Mouse (Mus musculus) brain, embryonic 14.5 days (tissue): ENCODE data around the gene Sorcs2. TPM values are rescaled to one million over a fixed set of nuclear protein-coding genes. Genes with fewer than 3 reads are reported as not detected.

Experiments used
- DNase-seq: peaks from one replicate; pipeline ENCODE4 v3.0.0-alpha.2; 2011; ENCODE audit warnings: low read depth
- CTCF ChIP-seq: fragments of 200-500 bp; IDR thresholded peaks from 2 replicates; pipeline ENCODE4 v1.5.1; 2012; ENCODE audit warnings: inconsistent platforms, mild to moderate bottlenecking, moderate library complexity, borderline replicate concordance; ENCODE audit not compliant: insufficient read depth, insufficient read length; ENCODE audit errors: extremely low read depth
- POLR2A ChIP-seq: fragments of 200-500 bp; IDR thresholded peaks from 2 replicates; pipeline ENCODE4 v1.6.1; 2012; ENCODE audit warnings: mild to moderate bottlenecking, inconsistent platforms, borderline replicate concordance; ENCODE audit not compliant: poor library complexity, insufficient read depth, insufficient read length, severe bottlenecking; ENCODE audit errors: extremely low read depth
- polyA plus RNA-seq: library from polyadenylated mRNA; depleted of rRNA; stranded (reverse); fragments of >200 nt; gene quantifications from 2 replicates; pipeline ENCODE4 v1.2.3, GENCODE M21; 2012

The Sorcs2 gene
- polyA plus RNA-seq, 1 experiment = 29.0 TPM

DNA sequence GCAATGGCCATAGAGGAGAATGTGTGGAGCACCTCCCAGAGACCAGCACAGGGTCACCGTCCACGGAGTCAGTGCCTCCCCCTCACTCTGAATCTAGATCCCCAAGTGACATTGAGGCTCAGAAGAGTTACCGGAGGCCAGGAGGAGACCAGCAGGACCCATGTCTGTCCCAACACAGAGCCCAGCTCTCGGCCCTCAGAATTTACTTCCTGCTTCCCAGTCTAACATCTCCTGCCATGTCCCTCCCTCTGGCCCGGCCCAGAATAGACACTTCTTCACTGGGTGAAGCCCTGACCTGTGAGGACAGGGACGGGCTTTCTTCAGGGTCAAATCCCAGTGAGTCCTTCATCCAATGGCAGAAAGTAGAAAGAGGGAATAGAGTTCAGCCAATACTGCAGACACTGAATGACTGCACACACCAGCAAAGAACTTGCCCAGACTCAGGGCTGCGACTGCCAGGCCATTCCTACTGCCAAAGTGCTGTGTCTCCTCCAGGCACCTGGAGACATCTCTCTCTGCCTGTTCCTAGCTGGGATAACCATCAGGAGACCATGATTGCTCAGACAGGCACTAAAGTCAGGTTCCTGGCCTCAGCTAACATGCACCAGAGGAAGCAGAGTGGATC is 29.3 kb downstream of the Sorcs2 start:
- TF ChIP-seq CTCF = no peak
- TF ChIP-seq POLR2A = no peak
- no peak for DNase-seq

DNA sequence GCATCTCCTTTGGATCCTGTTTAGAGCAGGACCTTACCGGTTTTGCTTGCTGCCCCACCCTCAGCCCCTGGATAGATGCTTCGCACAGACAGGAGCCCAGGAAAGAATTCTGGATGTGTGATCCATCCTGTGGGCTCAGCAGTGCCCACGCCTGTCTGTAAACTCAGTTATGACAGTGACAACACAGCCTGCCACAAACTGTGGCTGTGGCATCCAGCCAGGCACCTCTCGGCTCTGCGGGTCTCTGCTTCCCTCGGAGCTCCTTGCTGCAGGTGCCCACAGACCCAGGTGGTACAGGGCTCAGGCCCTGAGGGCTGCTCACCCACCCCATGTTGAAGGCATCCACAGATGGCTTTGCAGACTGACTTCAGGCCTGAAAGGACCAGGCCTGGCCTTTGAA is 30.0 kb downstream of the Sorcs2 start:
- DNase-seq = no peak
- no peak for TF ChIP-seq POLR2A
- TF ChIP-seq CTCF = no peak

DNA sequence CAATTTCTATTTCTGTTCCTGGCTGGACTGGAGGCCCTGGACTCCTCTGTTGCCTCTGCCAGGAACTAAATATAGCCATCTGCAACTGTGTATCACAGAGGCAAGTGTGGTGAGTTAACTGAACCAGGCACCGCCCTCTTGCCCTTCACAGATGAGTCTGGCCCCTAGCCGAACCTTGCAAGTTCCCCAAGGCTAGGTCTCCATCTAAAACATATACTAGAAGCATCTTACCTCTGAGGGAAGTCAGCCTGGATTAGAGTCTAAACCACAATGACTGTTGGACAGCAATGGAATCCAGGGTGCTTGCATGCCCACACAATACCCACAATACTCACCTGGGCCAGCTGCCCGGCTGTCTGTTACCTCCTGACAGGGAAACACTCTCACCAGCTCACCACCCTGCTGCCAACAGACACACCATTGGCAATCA is 30.7 kb downstream of the Sorcs2 start:
- DNase-seq = no peak
- no peak for TF ChIP-seq POLR2A
- TF ChIP-seq CTCF = no peak

DNA sequence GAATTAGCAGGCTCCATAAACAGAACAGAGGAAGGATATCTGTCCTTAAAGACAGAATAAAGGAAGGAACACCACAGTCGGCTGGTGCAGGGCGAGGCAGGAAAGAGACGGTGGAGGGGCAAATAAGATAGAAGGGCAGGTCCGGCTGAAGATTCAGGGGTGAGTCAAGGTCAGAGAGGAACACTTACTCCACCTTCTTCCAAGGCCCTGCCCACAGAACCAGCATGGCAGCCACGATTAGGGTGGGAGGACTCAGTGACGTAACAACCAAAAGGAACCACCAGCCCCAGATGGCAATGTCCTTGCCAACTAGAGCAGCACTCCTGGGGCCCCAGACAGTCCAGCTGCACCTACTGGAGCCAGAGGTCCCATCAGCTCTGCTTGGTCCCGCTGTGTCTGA is 36.2 kb downstream of the Sorcs2 start:
- no peak for DNase-seq
- TF ChIP-seq CTCF (no peak), POLR2A (no peak)

DNA sequence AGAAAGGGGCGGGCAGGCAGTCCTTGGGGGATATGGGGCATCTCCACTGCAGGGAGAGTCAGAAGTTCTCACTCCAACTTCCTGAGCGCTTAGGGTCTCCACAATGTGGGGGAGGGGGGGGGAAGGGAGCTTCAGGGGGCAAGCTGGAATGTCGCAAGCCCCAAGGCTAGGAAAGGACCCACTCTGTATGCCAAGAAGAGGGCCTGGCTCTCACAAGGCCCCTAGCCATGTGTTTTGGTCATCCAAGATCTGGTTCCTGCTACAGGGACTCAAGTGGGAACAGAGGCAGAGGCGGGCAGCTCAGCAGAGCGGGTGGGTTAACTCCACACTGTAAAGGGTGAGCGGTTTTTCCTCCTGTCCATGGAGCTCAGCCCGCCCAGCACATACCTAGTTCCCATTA is 37.6 kb downstream of the Sorcs2 start:
- TF ChIP-seq CTCF (no peak), POLR2A (no peak)
- peak; percentile 41 for DNase-seq

DNA sequence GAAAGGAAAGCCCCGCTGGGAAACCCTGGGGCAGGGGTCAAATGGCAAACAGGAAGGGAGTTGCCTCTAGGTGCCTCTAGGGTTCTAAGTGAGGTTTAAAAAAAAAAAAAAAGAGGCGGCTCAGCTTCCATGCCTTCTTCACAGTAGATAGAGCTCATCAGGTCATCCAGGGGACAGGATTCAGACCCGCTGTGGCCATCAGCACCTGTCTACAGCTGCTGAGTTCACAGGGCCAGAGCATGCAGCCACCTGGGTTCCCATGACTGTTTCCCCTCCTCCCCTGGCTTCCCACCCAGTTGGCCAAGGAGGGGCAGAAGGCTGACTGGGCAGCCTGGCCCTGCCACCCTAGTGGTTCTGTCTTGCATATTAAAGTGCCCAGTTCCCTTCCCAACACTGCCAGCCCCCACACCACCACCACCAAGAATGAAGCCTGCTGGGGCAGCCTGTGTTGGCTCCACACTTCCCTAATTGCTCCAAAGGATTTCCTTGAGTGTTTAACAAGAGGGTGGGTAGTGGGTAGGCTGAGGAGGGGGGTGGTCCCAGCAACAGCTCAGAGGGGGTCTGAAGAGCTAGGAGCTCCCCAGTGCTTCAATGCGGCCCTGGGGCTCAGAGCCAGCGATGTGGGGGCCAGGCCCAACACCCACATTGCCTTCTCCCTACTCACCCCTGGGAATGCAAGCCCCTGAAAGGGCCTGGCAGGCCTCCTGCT is 38.2 kb downstream of the Sorcs2 start:
- TF ChIP-seq CTCF (no peak), POLR2A (no peak)
- DNase-seq = peak; percentile 77

DNA sequence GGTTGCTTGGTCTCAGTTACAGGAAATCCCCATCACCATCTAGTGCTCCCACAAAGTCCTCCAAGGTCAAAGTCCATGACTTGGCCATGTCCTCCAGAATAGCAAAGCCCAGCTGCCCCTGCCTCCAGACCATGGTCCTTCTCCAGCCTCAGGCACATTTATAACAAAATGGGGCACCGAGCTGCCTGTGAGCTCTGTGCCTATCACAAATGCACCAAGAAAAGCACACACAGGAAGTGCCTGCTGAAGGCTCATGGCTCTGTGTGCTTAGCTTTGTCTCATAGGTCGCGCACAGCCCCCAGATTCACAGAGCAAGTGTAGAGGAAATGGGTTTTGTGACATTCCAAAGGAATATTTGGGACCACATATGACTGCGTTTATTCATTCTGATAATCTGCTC is 39.8 kb downstream of the Sorcs2 start:
- DNase-seq = no peak
- TF ChIP-seq CTCF (no peak), POLR2A (no peak)

DNA sequence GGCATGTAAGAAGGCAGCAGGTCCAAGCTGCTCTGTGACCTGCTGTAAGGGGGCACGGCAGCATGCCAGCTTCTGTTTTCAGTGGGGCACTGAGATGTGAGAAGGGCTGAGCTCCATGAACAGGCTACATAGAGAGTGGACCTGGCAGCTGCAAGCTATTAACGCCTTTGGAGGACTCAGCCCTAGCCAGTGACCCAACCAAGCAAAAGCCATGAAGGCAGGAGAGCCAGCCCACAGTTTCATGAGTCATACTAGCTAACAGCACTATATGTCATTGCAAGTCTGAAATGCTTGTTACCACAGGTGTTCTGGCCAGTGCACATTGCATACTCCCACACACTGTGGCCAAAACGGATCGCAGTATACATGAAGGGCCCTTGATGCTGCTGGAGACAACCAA is 41.3 kb downstream of the Sorcs2 start:
- DNase-seq = no peak
- TF ChIP-seq CTCF = no peak
- TF ChIP-seq POLR2A = no peak

DNA sequence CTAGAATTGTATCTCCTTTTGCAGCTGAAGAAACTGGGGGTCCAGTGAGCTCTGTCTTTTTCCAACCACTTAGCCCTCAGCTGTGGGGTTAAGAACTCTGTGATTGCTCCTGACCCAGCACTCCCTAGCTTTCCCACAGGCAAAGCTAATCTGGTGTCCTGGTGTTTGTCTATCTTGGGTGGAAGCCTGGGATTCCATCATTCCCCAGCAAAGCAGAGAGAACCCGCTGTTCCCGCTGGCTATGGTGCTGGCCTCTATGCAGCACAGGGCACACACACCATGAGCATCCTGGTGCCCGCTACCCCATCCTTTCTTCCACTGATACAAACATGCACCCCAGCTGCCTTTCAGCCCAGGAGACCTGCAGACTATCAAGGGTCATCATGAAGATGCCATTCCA is 42.3 kb downstream of the Sorcs2 start:
- no peak for DNase-seq
- TF ChIP-seq POLR2A = no peak
- TF ChIP-seq CTCF = no peak

DNA sequence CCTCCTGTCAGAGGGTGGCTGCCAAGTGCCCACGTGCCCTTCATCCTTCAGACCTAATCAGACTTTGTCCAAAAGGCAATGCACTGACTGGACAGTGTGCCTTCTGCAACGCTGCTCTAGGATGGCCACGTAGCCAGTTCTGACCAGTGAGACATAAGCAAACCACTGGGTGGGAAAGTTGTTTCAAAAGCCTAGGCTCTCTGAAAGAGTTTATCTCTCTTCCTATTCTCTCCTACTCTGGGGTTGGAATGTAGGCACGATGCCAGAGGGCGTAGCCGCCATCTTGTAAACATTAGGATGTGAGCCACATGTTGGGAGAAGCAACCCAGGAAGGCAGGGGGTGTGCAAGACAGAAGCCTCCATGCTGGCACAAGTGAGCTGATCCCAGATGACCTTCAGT is 44.3 kb downstream of the Sorcs2 start:
- no peak for DNase-seq
- TF ChIP-seq CTCF (no peak), POLR2A (no peak)

DNA sequence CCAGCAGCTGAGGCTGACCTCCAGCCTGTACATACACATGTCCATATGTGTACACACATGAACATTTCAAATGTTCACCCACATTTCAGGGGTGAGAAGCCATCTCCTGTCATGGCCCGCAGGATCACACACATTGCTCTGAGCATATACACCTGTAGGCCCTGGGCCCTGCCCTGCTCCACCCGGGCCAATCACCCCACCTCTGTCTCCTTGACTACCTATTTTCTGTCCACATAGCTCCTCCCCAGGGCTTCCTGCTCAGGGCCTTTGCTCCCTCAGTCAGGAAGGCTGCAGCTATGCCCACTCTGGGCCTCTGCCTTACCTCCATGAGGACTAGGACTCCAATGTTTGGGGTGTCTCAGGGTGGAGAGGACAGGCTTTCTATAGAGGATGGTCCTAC is 44.7 kb downstream of the Sorcs2 start:
- TF ChIP-seq POLR2A (no peak), CTCF (no peak)
- no peak for DNase-seq

DNA sequence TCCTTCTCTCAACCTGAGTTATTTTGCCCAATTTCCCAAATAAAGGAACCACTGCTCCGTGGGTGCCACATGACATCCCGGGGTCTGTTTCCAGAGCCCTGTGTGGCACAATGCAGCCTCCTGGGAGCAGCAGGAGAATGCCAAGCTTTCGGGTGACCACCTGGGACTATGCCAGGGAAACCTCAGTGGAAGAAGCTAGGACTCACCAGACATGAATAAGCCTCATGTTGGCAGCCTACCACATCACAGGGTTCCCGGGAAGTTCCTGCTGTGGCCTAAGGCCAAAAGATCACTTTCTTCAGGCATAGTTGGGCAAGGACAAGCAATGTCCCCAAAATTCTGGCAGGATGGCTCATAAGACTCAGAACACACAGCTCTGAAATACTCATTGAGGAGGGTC is 51.2 kb downstream of the Sorcs2 start:
- TF ChIP-seq POLR2A (no peak), CTCF (no peak)
- DNase-seq = no peak

DNA sequence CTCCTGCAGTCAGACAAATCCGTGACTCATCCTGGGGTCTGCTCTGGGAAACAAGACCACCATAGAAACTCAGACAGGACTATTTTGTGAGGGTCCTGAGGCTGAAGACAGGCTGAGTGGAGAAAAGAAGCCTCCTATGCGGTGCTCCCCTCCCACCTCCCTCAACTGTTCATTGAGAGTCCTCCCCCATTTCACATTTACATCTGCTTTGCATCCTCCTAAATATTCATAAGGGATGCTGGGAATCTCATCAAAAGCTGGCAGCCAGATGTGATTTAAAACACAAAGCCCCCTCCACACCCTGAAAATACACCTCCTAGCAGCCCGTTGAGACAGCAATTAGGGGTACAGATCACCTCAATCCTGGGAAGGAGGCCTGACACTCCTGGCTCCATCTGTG is 58.7 kb downstream of the Sorcs2 start:
- peak; percentile 70 for DNase-seq
- TF ChIP-seq CTCF (no peak), POLR2A (no peak)

DNA sequence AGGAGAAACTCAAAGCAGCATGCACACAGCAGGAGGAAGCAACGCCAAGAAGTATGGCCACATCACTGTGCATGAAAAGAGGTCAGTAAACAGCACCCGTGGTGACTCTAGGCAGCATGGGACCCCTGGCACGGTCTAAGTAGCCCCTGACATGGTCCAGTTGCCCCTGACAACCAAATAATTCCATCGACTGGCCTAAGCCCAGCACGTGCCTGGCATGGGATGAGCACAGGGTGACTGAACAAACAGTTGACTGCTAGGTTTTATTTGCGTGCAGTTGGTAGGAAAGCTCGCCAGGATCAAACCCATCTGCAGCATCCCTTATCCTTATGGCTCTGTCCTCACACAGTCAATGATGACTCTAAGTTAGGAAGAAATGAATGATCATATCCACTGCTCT is 61.7 kb downstream of the Sorcs2 start:
- TF ChIP-seq POLR2A (no peak), CTCF (no peak)
- peak; percentile 51 for DNase-seq

DNA sequence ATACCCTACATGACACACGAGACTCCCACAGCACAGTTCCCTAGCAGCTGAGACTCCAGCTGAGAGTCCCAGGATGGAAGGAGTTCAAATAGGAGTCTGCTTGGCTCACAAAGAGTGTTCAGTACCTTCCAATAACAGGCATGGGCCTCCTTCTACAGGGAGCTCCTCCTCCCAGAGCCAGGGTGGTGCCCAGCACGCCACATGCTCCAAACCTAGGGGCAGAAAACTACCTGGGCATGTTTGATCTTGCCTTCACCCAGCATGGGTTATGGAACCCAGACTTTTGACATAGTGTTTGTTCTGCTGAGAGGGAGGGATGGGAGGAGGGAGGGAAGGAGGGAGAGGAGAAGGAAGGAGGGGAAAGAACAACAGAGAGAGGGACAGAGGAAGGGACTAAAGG is 62.3 kb downstream of the Sorcs2 start:
- no peak for DNase-seq
- TF ChIP-seq CTCF (no peak), POLR2A (no peak)

DNA sequence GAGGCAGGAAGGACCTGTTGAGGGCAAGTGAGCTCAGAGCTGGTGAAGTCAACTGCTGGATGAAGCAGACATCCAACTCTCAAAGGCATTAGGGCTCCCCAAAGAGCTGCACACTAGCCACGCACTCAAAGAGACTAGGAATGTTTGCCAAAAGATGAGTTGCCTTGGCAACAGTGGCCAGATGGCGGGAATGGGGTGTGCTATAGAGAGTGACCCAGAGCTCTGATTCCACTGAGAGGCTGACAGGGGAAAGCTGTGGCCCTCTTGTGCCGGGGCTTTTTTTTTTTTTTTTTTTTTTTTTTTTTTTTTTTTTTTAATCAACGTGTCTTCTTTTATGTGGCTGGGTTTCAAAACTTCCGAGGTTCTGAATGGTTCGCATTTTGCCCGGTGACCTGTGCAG is 63.7 kb downstream of the Sorcs2 start:
- DNase-seq = peak; percentile 78
- TF ChIP-seq CTCF = no peak
- TF ChIP-seq POLR2A = no peak
